Mouse (Mus musculus) stomach, postnatal 0 days (tissue): ENCODE data around the gene Slc38a3. TPM values are rescaled to one million over a fixed set of nuclear protein-coding genes. Genes with fewer than 3 reads are reported as not detected.

ENCODE experiments used
- ATAC-seq: fragments of 200-750 bp; cut with Nextera tagmentation; 2 replicates; pipeline ENCODE4 v1.8.0; 2017; ENCODE audit not compliant: low FRiP score, low TSS enrichment
- DNase-seq: peaks from one replicate; pipeline ENCODE4 v3.0.0-alpha.2; 2016; ENCODE audit warnings: low spot score
- H3K27ac ChIP-seq: fragments of 300-500 bp; sonication (generic); replicated peaks from 2 replicates; pipeline ENCODE4 v1.5.1; 2014; ENCODE audit warnings: mild to moderate bottlenecking, control low read depth
- H3K27me3 ChIP-seq: fragments of 300-500 bp; sonication (generic); 2 replicates; pipeline ENCODE4 v1.6.1; 2014; ENCODE audit warnings: low read length; ENCODE audit not compliant: control insufficient read depth, insufficient read depth
- H3K36me3 ChIP-seq: fragments of 300-500 bp; sonication (generic); 2 replicates; pipeline ENCODE4 v1.6.1; 2014; ENCODE audit warnings: low read length, mixed read lengths; ENCODE audit not compliant: control insufficient read depth, insufficient read depth
- H3K4me1 ChIP-seq: fragments of 300-500 bp; sonication (generic); replicated peaks from 2 replicates; pipeline ENCODE4 v1.6.1; 2014; ENCODE audit warnings: antibody characterized with exemption; ENCODE audit not compliant: control insufficient read depth, insufficient read depth
- H3K4me2 ChIP-seq: fragments of 300-500 bp; sonication (generic); replicated peaks from 2 replicates; pipeline ENCODE4 v1.6.1; 2014; ENCODE audit warnings: low read depth, mild to moderate bottlenecking, control low read depth, moderate library complexity
- H3K4me3 ChIP-seq: fragments of 300-500 bp; sonication (generic); 2 replicates; pipeline ENCODE4 v1.5.1; 2014; ENCODE audit warnings: low read depth, low read length, control low read depth
- H3K9ac ChIP-seq: fragments of 300-500 bp; sonication (generic); 2 replicates; pipeline ENCODE4 v1.6.1; 2014; ENCODE audit warnings: mild to moderate bottlenecking, low read length, control low read depth, mixed read lengths
- H3K9me3 ChIP-seq: fragments of 300-500 bp; sonication (generic); 2 replicates; pipeline ENCODE4 v1.6.1; 2016; ENCODE audit warnings: low read length; ENCODE audit not compliant: control insufficient read depth
- CTCF ChIP-seq: IDR thresholded peaks from 2 replicates; pipeline ENCODE4 v1.5.1; 2016; ENCODE audit warnings: antibody characterized with exemption, low read depth, mild to moderate bottlenecking, moderate library complexity
- EP300 ChIP-seq: optimal IDR thresholded peaks from 2 replicates; pipeline ENCODE3; 2016; ENCODE audit warnings: antibody characterized with exemption
- WGBS: fragments of 180-500 bp; shearing (Covaris S2); extraction: QIAGEN DNeasy Blood & Tissue Kit; methylation state at CpG from one replicate; pipeline ENCODE4 v1.1.7; 2014; 5-methylcytosine and 5-hydroxymethylcytosine counted together
- polyA plus RNA-seq: library from polyadenylated mRNA; unstranded; fragments of >200 nt; fragmentation: Nextera tagmentation; extraction: Ambion mirVana; gene quantifications from 2 replicates; pipeline ENCODE4 v1.2.1, GENCODE M21; 2015

Slc38a3 gene
- polyA plus RNA-seq, 1 experiment from 2014 or later: 0.95 TPM

GRCm38 (mm10) chr9:107608741-107609432 is 60.4 kb downstream of the Slc38a3 start, which contains the start of gene Sema3b:
Sema3b (minus strand) TSS chr9:107609229.
- Histone ChIP-seq H3K36me3 (no peaks in the 10 kb centered on the region), H3K9ac (peak within 1 kb of the TSS; percentile 28), H3K4me2 (no peak within 1 kb of the TSS), H3K4me3 (no peak within 1 kb of the TSS), H3K4me1 (peaks cover 16% of the 10 kb centered on the region), H3K27me3 (no peaks in the 10 kb centered on the region), H3K27ac (peak within 1 kb of the TSS; percentile 53; the same call in 1 of the 2 replicates), H3K9me3 (no peaks in the 10 kb centered on the region)
- 47% methylated on average over 11 of the region's 12 CpGs for WGBS
- DNase-seq: peak; percentile 64
- no peak for TF ChIP-seq CTCF
- no peak for TF ChIP-seq EP300
- no peak for ATAC-seq

DNA sequence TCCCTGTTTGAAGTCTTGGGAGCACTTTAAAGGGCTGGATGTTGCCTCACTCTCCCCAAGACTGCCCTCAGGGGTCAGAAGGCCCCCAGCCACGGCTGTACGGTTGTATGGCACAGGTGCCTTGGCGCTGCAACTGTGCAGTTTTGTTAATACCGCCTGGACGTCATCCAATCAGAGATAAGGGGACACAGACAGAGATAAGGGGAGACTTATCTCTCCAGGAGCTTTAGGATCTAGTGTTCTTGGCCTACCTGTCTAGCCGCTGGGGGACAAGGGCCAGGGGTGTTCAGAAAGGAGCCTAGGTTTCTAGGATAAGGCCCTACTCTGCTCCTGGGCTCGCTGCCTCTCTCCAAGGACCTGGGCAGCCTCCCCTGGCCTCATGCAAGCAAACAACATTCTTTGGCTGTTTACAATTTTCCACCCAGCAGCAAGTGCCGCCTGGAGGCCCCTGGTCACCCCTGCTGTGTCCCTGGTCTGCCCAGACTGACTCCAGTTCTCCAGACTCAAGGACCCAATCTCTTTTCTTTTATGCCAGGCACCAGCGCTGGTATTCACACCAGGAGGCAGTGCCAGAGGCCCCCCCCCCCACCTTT is 61.6 kb downstream of the Slc38a3 start:
- Histone ChIP-seq H3K9me3 (no peaks in the 10 kb centered on the region), H3K4me1 (peaks cover 16% of the 10 kb centered on the region), H3K27me3 (no peaks in the 10 kb centered on the region), H3K9ac (peak overlapping the region; percentile 28), H3K4me3 (no peak overlapping the region), H3K27ac (peak overlapping the region; percentile 53; the same call in 1 of the 2 replicates), H3K36me3 (no peaks in the 10 kb centered on the region), H3K4me2 (0 out of 2 replicates have a peak overlapping the region, but pooled peaks have one; percentile 11)
- peak; percentile 55 for DNase-seq
- no peak for ATAC-seq
- TF ChIP-seq EP300 (no peak), CTCF (no peak)
- WGBS: 51% methylated on average over 9 of the region's 9 CpGs

- Histone ChIP-seq H3K27me3 (no peaks in the 10 kb centered on the region), H3K27ac (peak overlapping the region; percentile 53; the same call in 1 of the 2 replicates), H3K9ac (peak overlapping the region; percentile 31; the same call in 1 of the 2 replicates), H3K9me3 (no peaks in the 10 kb centered on the region), H3K4me2 (peak overlapping the region; percentile 43), H3K4me3 (no peak overlapping the region; the same call in 1 of the 2 replicates), H3K36me3 (no peaks in the 10 kb centered on the region), H3K4me1 (peaks cover 15% of the 10 kb centered on the region)
- ATAC-seq (no peak), DNase-seq (no peak)
- 46% methylated on average over 2 of the region's 2 CpGs for WGBS
- TF ChIP-seq EP300 (no peak), CTCF (no peak)
Measured at GRCm38 (mm10) chr9:107607036-107607435, 62.3 kb downstream of the Slc38a3 start.

DNA sequence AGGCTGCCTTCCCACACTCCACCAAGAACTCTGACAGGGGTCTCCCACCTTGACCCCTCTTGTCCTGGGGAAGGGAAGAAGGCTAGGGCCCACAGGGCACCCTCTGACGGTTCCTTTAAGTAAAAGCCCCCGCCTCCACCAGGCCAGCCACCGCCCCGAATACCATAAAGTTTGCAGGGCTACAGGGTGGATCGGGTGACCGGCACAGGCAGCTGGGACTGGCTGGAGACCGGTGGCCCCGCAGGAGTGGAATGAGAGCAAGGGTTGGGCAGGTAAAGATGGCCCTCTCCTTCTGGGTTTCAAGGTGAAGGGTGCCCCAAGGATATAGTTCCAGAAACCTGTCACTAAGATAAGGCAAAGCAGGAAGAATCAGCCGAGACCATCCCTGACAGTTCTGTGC is 62.7 kb downstream of the Slc38a3 start:
- Histone ChIP-seq H3K9me3 (no peaks in the 10 kb centered on the region), H3K9ac (peak overlapping the region; percentile 31; the same call in 1 of the 2 replicates), H3K4me1 (peaks cover 10% of the 10 kb centered on the region), H3K27me3 (no peaks in the 10 kb centered on the region), H3K4me3 (no peak overlapping the region; the same call in 1 of the 2 replicates), H3K4me2 (peak overlapping the region; percentile 43), H3K36me3 (no peaks in the 10 kb centered on the region), H3K27ac (peak overlapping the region; percentile 61)
- ATAC-seq (0 out of 2 replicates have a peak, but pooled peaks have one; percentile 27), DNase-seq (peak; percentile 70)
- no peak for TF ChIP-seq EP300
- no peak for TF ChIP-seq CTCF
- WGBS: 24% methylated on average over 9 of the region's 9 CpGs

DNA sequence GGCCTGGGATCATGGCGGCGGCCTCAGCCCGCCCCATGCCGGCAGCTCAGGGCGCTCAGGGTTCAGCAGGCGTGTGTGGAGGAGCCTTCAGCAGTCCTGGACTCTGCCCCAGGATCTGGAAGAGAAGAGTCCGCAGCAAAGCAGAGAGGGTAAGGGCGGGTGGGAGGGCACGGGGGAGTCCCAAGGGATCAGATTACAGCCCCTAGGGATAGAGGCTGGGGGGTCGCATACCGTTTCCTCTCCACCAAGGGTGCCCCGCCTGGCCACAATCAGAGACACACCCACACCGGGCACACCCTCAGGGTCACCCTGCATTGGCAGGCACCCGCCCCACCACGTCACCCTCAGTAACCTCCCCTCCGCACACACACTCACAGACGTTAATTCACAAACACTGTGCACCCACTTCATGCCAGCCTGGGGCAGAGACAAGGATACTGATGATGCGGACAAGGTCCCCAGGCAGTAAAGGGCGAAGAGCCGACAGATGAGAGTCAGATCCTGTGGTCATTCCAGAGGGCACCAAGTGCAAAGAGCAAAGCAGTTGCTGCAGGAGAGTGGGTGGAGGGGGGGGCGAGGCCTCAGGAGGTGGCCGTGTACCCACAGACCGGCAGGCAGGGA is 64.2 kb downstream of the Slc38a3 start:
- TF ChIP-seq EP300: no peak
- 0 out of 2 replicates have a peak, but pooled peaks have one; percentile 2 for TF ChIP-seq CTCF
- peaks cover 7% of the 10 kb centered on the region; the same call in 1 of the 2 replicates for H3K4me1 ChIP-seq
- H3K9me3 ChIP-seq: no peaks in the 10 kb centered on the region
- DNase-seq (peak; percentile 93), ATAC-seq (peak; percentile 84)
- H3K36me3 ChIP-seq: no peaks in the 10 kb centered on the region
- peak overlapping the region; percentile 75 for H3K27ac ChIP-seq
- H3K4me2 ChIP-seq: peak overlapping the region; percentile 46
- peak overlapping the region; percentile 48; the same call in 1 of the 2 replicates for H3K9ac ChIP-seq
- WGBS: 36% methylated on average over 22 of the region's 23 CpGs
- no peaks in the 10 kb centered on the region for H3K27me3 ChIP-seq
- H3K4me3 ChIP-seq: peak overlapping the region; percentile 19
